Mouse (Mus musculus): ENCODE data around the gene BC049715. TPM values are rescaled to one million over a fixed set of nuclear protein-coding genes. Genes with fewer than 3 reads are reported as not detected.

BC049715 gene
- total RNA-seq, 2 experiments from 2014 or later: 4.9 to 5.0 TPM

- intact Hi-C loops (cut with DNase I): no loop called here
- DNase-seq (ENCODE audit: extremely low spot score in 1 of 2, low spot score in 2 of 2): no peak
Measured at GRCm38 (mm10) chr6:136807395-136808013, 19.9 kb upstream of the BC049715 start.

DNA sequence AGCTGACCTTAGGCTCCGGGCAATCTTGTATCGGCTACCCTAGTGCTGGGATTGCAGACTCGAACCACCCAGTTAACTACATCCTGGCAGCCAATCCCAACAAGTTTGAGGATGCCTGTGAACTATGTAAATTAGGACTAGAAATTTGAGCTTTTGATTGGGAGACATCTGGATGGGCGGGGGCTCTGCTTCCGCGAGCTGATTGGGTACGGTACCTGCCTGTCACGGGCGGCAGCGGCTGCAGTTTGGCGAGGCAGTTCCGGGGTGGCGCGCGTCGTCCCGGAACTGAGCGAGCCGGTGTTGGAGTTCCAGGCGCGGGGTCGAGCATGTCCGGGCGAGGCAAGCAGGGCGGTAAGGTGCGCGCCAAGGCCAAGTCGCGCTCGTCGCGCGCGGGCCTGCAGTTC lies 19.4 kb upstream of the BC049715 start, which contains the start of gene H2afj:
Gene H2afj (plus strand): TSS at position 231 of the 404 bp plus-strand sequence.
- DNase-seq (ENCODE audit: extremely low spot score in 1 of 2, low spot score in 2 of 2): peak; percentile 97 to 98
- intact Hi-C loops (cut with DNase I): no loop called here

- peak in 1 of 2 experiments; percentile 62 for DNase-seq (ENCODE audit: extremely low spot score in 1 of 2, low spot score in 2 of 2)
- intact Hi-C loops (cut with DNase I): no loop called here
Measured at GRCm38 (mm10) chr6:136808631-136809046, 18.8 kb upstream of the BC049715 start.

DNA sequence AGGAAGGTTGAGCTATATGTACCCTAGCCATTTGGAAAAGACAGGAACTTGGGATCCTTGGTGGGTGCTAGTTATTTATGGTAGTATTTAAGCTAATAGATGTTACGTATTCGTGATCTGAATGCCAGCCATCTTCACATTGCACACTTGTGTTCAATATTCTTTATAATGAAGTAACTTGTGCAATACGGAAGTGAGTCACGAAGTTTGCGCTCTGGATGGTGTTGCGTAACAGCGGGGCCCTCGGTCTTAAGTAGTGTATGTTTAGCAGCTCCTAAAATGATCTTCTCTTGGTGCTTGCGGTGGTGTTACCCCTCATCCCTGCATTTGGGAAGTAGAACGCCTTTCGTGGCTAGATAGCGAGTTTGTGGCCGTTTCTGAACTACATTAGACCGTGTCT lies 18.3 kb upstream of the BC049715 start:
- DNase-seq (ENCODE audit: extremely low spot score in 1 of 2, low spot score in 2 of 2): no peak
- intact Hi-C loops (cut with DNase I): no loop called here

DNA sequence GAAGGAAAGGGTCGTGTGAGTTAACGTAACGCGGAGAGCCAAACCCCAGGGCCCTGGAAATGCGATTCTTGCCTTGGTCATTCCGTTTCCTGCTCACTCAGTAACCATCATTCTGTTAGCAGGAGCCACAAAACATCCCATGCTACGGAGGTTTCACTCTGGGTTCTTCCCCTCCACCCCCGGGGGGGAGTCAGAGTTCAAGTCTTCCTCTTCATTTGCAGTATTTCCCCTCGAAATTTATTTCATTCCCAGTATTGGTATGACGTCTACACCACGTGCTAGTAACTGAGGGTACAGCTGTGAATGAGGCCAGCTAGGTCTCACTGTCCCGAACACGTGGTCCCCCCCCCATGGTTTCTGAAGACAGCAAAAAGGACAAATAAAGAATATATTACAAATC lies 17.8 kb upstream of the BC049715 start:
- intact Hi-C loops (cut with DNase I): loop anchor here (10.0 kb wide), 1 partner anchor 385 kb away; no protein-coding TSS in a partner anchor
- no peak for DNase-seq (ENCODE audit: extremely low spot score in 1 of 2, low spot score in 2 of 2)

DNA sequence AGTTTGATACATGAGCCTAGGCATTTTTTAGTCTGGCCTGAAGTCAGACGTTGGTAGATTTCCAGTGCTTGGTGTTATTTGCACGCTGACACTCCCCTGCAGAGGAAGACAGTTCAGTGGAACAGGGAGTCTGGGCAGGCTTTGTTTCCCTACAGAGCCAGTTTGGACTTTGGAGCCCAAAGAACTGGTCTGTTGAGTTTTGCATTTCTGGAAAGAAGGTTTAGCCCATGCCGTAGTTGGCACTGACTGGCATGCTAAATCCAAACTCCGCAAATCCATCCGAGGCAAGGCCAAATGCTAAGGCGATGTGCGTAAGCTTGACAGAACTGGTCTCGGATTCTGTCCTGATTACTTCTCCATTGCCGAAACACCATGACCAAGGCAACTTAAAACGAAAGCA lies 16.2 kb upstream of the BC049715 start:
- intact Hi-C loops (cut with DNase I): loop anchor here (10.0 kb wide), 1 partner anchor 386 kb away; no protein-coding TSS in a partner anchor

DNA sequence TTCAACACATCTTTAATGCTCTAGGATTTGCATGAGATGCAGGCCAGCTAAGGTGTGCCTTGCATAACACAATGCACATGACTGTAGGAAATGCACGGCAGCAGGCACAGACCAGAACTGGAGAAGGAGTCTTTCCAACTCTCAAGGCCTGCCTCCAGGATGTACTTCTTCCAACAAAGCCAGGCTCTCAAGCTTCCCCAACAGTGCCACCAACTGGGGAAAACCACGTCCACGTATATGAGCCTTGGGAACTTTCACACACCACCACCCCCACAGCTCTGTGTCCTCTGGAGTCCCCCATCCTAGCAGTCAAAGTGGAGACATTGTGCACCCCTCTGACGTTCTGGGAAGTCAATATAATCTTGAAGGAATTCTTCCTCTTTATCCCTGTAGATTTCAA lies 14.3 kb upstream of the BC049715 start:
- peak in 1 of 2 experiments; percentile 54 for DNase-seq (ENCODE audit: extremely low spot score in 1 of 2, low spot score in 2 of 2)
- intact Hi-C loops (cut with DNase I): loop anchor here (10.0 kb wide), 1 partner anchor 388 kb away; no protein-coding TSS in a partner anchor

More for the DNA sequence above, 16.2 kb upstream of the BC049715 start:
- no peak for DNase-seq (ENCODE audit: extremely low spot score in 1 of 2, low spot score in 2 of 2)

GRCm38 (mm10) chr6:136815381-136815780 lies 12.0 kb upstream of the BC049715 start:
- intact Hi-C loops (cut with DNase I): loop anchor here (10.0 kb wide), 1 partner anchor 391 kb away; no protein-coding TSS in a partner anchor
- DNase-seq (ENCODE audit: extremely low spot score in 1 of 2, low spot score in 2 of 2): no peak

- no peak for DNase-seq (ENCODE audit: extremely low spot score in 1 of 2, low spot score in 2 of 2)
- intact Hi-C loops (cut with DNase I): loop anchor here (10.0 kb wide), 1 partner anchor 392 kb away; no protein-coding TSS in a partner anchor
Measured at GRCm38 (mm10) chr6:136816826-136817225, 10.6 kb upstream of the BC049715 start.

DNA sequence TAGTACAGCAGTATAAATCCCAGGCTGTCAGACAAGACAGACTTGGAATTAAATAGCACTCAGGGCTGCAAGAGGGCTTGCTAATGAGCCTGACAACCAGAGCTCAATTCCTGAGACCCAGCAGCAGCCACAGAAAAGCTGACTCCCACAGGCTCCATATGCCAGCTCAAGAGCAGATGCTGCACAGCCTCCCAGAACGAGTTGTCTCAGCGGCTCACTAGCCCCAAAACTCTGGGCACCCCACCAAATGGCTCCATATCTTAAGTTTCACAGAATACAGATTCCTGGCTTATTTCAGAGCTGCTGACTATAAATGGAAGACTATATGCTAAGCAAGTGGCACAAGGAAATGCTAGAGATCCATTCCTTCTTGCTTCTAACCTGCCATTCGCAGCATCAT lies 9.9 kb upstream of the BC049715 start:
- intact Hi-C loops (cut with DNase I): loop anchor here (10.0 kb wide), 1 partner anchor 393 kb away; no protein-coding TSS in a partner anchor
- DNase-seq (ENCODE audit: extremely low spot score in 1 of 2, low spot score in 2 of 2): peak; percentile 71 to 83

- no peak for DNase-seq (ENCODE audit: extremely low spot score in 1 of 2, low spot score in 2 of 2)
- intact Hi-C loops (cut with DNase I): no loop called here
Measured at GRCm38 (mm10) chr6:136820381-136820780, 7.0 kb upstream of the BC049715 start.

DNA sequence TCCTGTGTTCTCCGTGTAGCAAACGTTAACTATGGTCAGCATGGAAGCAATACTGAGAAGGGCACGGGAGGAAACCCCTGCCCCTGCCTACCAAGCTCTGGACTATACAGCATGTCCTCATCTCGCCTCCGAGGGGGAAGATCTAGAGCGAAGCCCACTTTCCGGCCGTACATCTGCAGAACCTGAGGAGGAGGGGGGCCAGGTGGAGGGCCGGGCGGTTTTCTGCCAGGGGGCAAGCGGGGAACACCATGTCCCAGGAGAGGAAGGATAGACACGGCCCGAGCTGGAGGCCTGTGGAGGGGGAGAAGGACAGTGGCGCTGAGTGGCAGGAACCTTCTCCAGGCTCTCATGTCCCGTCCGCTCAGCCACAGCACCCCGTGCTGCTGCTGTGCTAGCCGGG lies 6.3 kb upstream of the BC049715 start:
- DNase-seq (ENCODE audit: extremely low spot score in 1 of 2, low spot score in 2 of 2): no peak
- intact Hi-C loops (cut with DNase I): no loop called here

DNA sequence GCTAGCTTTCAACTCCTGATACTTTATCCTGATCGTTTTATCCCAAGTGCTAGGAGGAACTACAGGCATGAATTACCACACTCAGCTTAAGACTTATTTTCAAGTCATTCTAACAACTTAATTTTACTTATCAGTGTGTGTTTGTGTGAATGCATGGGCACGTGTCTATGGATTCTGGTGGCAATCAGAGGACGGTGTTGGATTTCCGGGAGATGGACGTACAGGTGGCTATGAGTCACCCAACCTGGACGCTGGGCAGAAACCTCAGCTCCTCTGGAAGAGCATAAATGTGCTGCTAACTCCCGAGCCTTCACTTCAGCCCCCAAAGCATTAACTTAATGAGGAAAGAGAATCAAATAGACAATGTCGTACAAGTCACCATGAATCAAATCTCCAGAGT lies 2.4 kb upstream of the BC049715 start:
- intact Hi-C loops (cut with DNase I): no loop called here
- DNase-seq (ENCODE audit: extremely low spot score in 1 of 2, low spot score in 2 of 2): no peak

DNA sequence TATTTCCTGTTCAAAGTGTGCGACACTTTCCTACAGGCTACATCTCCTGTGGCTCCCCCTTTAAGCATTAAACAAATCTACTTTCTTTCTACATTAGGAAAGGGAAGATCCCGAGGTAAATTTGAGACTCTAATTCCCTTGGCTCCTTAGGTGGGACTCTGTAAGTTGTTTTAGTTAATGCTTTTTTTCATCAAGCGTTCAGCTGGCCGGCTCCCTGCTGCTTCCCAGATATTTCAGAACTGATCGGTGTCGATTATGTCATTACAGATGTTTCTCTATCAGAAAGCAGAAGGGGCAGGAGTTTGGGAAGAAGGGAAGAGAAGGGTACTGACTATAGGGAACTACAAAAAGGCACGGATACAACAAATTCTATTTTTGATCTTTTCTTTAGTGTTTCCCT lies 310 bp upstream of the BC049715 start:
- intact Hi-C loops (cut with DNase I): no loop called here

DNA sequence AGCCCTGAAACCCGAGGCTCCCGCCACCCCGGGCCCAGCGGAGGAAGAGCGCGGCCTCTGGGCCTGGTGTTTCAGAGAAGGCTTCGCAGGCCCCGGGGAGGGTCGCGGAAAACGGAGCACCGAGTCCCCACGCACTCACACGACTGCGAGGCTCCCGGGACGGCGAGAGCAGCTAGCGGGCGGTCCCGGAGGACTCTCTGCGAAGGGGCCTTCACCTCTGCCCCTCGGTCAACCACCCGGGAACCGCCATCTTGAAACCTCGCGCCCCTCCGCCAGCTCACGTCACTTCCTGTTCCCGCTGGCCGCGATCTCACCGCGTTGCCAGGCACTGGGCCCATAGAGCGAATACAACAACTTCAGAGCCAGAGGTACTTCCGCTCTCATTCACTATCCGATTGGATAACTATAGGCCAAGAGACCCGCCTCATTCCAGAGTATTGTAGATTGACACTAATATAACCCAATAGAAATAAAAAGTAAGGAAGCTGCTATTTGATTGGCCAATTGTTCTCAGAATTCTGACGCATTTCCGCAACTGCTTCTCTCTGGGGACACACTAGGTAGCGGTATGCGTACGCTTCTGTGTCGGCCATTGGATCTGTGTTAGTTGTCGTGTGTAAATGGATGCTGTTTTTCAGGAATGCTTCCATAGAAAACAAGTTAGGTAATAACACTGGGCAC lies 595 bp downstream of the BC049715 start, which contains the start of gene Wbp11:
Gene Wbp11 (minus strand): TSS at position 353 of the 681 bp plus-strand sequence.
- intact Hi-C loops (cut with DNase I): no loop called here

More for the DNA sequence above, 310 bp upstream of the BC049715 start:
- DNase-seq (ENCODE audit: extremely low spot score in 1 of 2, low spot score in 2 of 2): no peak

GRCm38 (mm10) chr6:136828681-136829080 lies 1.3 kb downstream of the BC049715 start:
- intact Hi-C loops (cut with DNase I): no loop called here
- DNase-seq (ENCODE audit: extremely low spot score in 1 of 2, low spot score in 2 of 2): no peak

More for the DNA sequence above, 595 bp downstream of the BC049715 start, which contains the start of gene Wbp11:
- DNase-seq (ENCODE audit: extremely low spot score in 1 of 2, low spot score in 2 of 2): peak; percentile 97 to 98

- DNase-seq (ENCODE audit: extremely low spot score in 1 of 2, low spot score in 2 of 2): no peak
- intact Hi-C loops (cut with DNase I): no loop called here
Measured at GRCm38 (mm10) chr6:136831712-136832111, 4.3 kb downstream of the BC049715 start.

DNA sequence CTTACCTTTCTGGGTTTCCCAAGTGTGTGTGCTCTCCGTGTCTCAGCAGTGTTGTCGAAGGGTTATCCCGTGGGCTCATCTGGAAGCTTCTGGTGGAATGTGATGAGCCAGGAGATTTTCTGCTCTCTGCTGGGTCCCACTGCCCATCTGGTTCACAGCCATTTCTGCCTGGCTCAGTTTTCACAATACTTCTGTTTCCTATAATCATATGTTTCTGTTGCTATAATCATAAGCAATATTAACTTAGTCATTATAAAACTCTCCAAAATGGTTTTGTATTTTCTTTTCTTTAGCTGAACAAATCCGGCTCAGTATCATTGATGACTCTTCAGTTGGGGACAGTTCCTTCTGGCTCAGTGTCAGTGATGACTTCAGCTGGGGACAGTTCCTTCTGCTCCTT lies 7.9 kb downstream of the BC049715 start, which contains the start of gene Smco3:
Gene Smco3 (minus strand): TSS at position 101 of the 400 bp plus-strand sequence.
- intact Hi-C loops (cut with DNase I): no loop called here
- no peak for DNase-seq (ENCODE audit: extremely low spot score in 1 of 2, low spot score in 2 of 2)

DNA sequence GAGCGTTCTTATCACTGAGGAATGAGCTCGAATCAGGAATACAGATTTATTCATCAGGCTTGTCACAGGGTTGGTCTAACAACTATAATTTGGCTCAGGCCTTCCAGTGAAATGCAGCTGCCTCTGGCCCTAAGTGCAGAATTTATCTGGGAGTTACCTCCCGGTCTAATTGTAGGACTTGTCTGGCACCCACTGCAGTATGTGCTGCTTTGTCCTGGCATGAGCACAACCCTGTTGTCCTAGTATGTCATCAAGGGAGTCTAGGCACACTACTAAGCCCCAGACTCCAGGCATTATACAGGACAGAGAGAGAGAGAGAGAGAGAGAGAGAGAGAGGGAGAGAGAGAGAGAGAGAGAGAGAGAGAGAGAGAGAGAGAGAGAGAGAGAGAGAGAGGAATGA lies 9.9 kb downstream of the BC049715 start:
- no peak for DNase-seq (ENCODE audit: extremely low spot score in 1 of 2, low spot score in 2 of 2)
- intact Hi-C loops (cut with DNase I): no loop called here

GRCm38 (mm10) chr6:136844903-136845302 lies 17.5 kb downstream of the BC049715 start:
- intact Hi-C loops (cut with DNase I): no loop called here
- DNase-seq (ENCODE audit: extremely low spot score in 1 of 2, low spot score in 2 of 2): no peak

Data from left cerebral cortex, postnatal 10 days (tissue).